Mouse (Mus musculus) 3134 (cell line): Measurements from ENCODE around the gene Vamp2.
A peak's percentile ranks its signal among the peaks of the same experiment; 100 is the strongest.

Experiments
- DNase-seq: peaks from one replicate; pipeline ENCODE4 v3.0.0-alpha.2; 2011; ENCODE audit warnings: low spot score; ENCODE audit not compliant: insufficient read length; ENCODE audit errors: extremely low read depth

Gene Vamp2

GRCm38 (mm10) chr11:69098039-69098761, 9.9 kb downstream of the Vamp2 start:
- DNase-seq = no peak

- peak; percentile 98 for DNase-seq
Observed at GRCm38 (mm10) chr11:69098762-69099091, 10.4 kb downstream of the Vamp2 start.

GRCm38 (mm10) chr11:69099177-69099914, 11.1 kb downstream of the Vamp2 start:
- DNase-seq = no peak

- DNase-seq = peak; percentile 91
Observed at GRCm38 (mm10) chr11:69099915-69100345, 11.6 kb downstream of the Vamp2 start.

- no peak for DNase-seq
Observed at GRCm38 (mm10) chr11:69100639-69101360, 12.5 kb downstream of the Vamp2 start.

GRCm38 (mm10) chr11:69101604-69102402, 13.5 kb downstream of the Vamp2 start:
- DNase-seq = no peak

- DNase-seq = peak; percentile 72
Observed at GRCm38 (mm10) chr11:69102403-69102725, 14.1 kb downstream of the Vamp2 start.

GRCm38 (mm10) chr11:69103121-69103520, 14.8 kb downstream of the Vamp2 start:
- no peak for DNase-seq

GRCm38 (mm10) chr11:69103531-69104435, 15.5 kb downstream of the Vamp2 start:
- no peak for DNase-seq

- no peak for DNase-seq
Observed at GRCm38 (mm10) chr11:69104487-69104886, 16.2 kb downstream of the Vamp2 start.

GRCm38 (mm10) chr11:69105227-69105626, 16.9 kb downstream of the Vamp2 start:
- DNase-seq = no peak

GRCm38 (mm10) chr11:69105796-69106195, 17.5 kb downstream of the Vamp2 start:
- no peak for DNase-seq

GRCm38 (mm10) chr11:69106299-69106698, 18.0 kb downstream of the Vamp2 start:
- no peak for DNase-seq

GRCm38 (mm10) chr11:69106842-69107241, 18.6 kb downstream of the Vamp2 start:
- no peak for DNase-seq

- DNase-seq = no peak
Observed at GRCm38 (mm10) chr11:69107676-69108075, 19.4 kb downstream of the Vamp2 start.

- DNase-seq = no peak
Observed at GRCm38 (mm10) chr11:69108223-69108622, 19.9 kb downstream of the Vamp2 start.

- no peak for DNase-seq
Observed at GRCm38 (mm10) chr11:69109032-69109900, 21.0 kb downstream of the Vamp2 start.

GRCm38 (mm10) chr11:69110319-69111046, 22.2 kb downstream of the Vamp2 start:
- DNase-seq = peak; percentile 86
